Mouse (Mus musculus) embryo, embryonic 10.5 days (tissue): ENCODE measurements around the gene Gm15140.
"Not testable (repeated sequence)": the region's sequence is repeated elsewhere in the genome, so short reads cannot be mapped to it uniquely, and the experiment has no call there.

Experiments used
- DNase-seq: peaks from one replicate; pipeline ENCODE4 v3.0.0-alpha.2; 2015; ENCODE audit warnings: low spot score

The Gm15140 gene

GRCm38 (mm10) chrX:154120585-154120984, at the start of gene Gm15140:
Gene Gm15140, minus strand, starts transcription at chrX:154120685.
- DNase-seq: not testable (repeated sequence)
